Mouse (Mus musculus): ENCODE measurements at regions not wholly inside any gene's neighbourhood (a gene's known extent, or its start where the extent isn't known, plus 50 kb on each side); places are given as distances from the start of the nearest gene placed in this dataset.

GRCm38 (mm10) chr3:18653557-18653956 is 705.3 kb downstream of the Cypt12 start:
- ChIA-PET POLR2A (interaction anchor here (0.7 to 1.0 kb wide), 3 partner anchors 410 to 1103 kb away, joined by 3 to 4 read pairs (median 3); no protein-coding TSS in a partner anchor), CTCF (interaction anchor here (1.3 kb wide), 1 partner anchor 17 kb away, joined by 3 read pairs; no protein-coding TSS in a partner anchor)
- in situ Hi-C loops (cut with MboI; ENCODE audit: low pct_unique_long_range_greater_than_20kb) = no loop called here
- DNase-seq (ENCODE audit: low read depth, low spot score) (no peak), ATAC-seq (no peak)
- peaks cover 23% of the 10 kb centered on the region for H3K27me3 ChIP-seq
- no peak for TF ChIP-seq CTCF (IDR thresholded peaks at IDR 0.05)

GRCm38 (mm10) chr3:18665738-18666137 is 717.5 kb downstream of the Cypt12 start:
- CTCF ChIA-PET = interaction anchor here (1.2 to 1.4 kb wide), 2 partner anchors 9 to 41 kb away, joined by 4 read pairs; no protein-coding TSS in a partner anchor
- DNase-seq (ENCODE audit: low read depth, low spot score) = no peak
- H3K27me3 ChIP-seq = peaks cover 21% of the 10 kb centered on the region
- in situ Hi-C loops (cut with MboI; ENCODE audit: low pct_unique_long_range_greater_than_20kb) = no loop called here
- TF ChIP-seq CTCF (IDR thresholded peaks at IDR 0.05) = no peak
- POLR2A ChIA-PET = no interaction called here
- ATAC-seq = no peak

GRCm38 (mm10) chr3:18667726-18668125 is 719.5 kb downstream of the Cypt12 start:
- DNase-seq (ENCODE audit: low read depth, low spot score) (no peak), ATAC-seq (no peak)
- POLR2A ChIA-PET = no interaction called here
- CTCF ChIA-PET = no interaction called here
- TF ChIP-seq CTCF (IDR thresholded peaks at IDR 0.05) = no peak
- H3K27me3 ChIP-seq = peaks cover 26% of the 10 kb centered on the region
- in situ Hi-C loops (cut with MboI; ENCODE audit: low pct_unique_long_range_greater_than_20kb) = no loop called here

DNA sequence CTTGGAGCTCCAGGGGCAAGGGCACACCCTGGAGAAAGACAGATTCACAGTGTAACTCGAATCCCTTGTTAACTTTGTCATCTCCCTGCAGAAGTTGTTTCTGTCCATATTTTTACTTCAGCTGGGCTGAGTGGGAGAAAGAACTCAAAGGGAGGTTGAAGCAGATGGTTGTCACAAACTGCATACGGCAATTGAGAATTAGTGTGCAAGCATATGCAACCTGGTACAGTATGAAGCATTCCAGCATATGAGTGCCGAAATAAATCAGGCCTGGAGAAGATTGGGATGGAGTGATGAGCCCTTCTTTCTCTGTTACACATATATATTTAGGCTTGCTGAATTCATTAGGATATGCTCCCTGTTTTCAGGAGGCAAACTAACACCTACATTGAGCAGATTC is 720.7 kb downstream of the Cypt12 start:
- DNase-seq (ENCODE audit: low read depth, low spot score) (no peak), ATAC-seq (no peak)
- peaks cover 26% of the 10 kb centered on the region for H3K27me3 ChIP-seq
- ChIA-PET CTCF (no interaction called here), POLR2A (no interaction called here)
- no peak for TF ChIP-seq CTCF (IDR thresholded peaks at IDR 0.05)
- in situ Hi-C loops (cut with MboI; ENCODE audit: low pct_unique_long_range_greater_than_20kb) = no loop called here

DNA sequence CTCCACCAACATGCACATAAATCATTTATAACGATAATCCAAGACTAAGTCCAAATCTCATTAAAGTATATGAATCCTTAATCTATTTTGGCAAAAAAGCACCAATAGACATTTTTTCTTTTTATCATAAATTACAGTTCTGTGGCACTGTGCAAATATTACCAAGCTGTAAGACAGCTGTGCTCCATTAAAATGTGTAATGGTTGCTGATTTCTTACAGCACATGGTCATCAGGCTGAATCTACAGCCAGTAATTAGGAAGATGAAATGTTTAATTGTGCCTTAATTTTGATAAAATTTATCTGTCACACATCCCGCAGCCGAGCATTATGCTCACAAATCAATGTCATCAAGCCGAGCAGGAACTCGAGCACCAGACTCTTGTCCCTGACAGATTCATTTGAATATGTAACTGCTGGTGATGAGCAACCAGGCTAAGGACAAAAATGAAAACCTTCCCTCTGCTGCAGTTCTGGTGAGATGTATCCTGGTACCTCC is 722.0 kb downstream of the Cypt12 start:
- ChIA-PET CTCF (no interaction called here), POLR2A (no interaction called here)
- in situ Hi-C loops (cut with MboI; ENCODE audit: low pct_unique_long_range_greater_than_20kb) = no loop called here
- DNase-seq (ENCODE audit: low read depth, low spot score) (no peak), ATAC-seq (no peak)
- H3K27me3 ChIP-seq = peaks cover 17% of the 10 kb centered on the region
- TF ChIP-seq CTCF (IDR thresholded peaks at IDR 0.05) = no peak

GRCm38 (mm10) chr3:18671681-18672080 is 723.5 kb downstream of the Cypt12 start:
- peaks cover 11% of the 10 kb centered on the region for H3K27me3 ChIP-seq
- no peak for ATAC-seq
- no peak for TF ChIP-seq CTCF (IDR thresholded peaks at IDR 0.05)
- POLR2A ChIA-PET = no interaction called here
- CTCF ChIA-PET = interaction anchor here (1.0 kb wide), 1 partner anchor 19 kb away, joined by 3 read pairs; no protein-coding TSS in a partner anchor
- in situ Hi-C loops (cut with MboI; ENCODE audit: low pct_unique_long_range_greater_than_20kb) = no loop called here
- DNase-seq (ENCODE audit: low read depth, low spot score) = no peak

DNA sequence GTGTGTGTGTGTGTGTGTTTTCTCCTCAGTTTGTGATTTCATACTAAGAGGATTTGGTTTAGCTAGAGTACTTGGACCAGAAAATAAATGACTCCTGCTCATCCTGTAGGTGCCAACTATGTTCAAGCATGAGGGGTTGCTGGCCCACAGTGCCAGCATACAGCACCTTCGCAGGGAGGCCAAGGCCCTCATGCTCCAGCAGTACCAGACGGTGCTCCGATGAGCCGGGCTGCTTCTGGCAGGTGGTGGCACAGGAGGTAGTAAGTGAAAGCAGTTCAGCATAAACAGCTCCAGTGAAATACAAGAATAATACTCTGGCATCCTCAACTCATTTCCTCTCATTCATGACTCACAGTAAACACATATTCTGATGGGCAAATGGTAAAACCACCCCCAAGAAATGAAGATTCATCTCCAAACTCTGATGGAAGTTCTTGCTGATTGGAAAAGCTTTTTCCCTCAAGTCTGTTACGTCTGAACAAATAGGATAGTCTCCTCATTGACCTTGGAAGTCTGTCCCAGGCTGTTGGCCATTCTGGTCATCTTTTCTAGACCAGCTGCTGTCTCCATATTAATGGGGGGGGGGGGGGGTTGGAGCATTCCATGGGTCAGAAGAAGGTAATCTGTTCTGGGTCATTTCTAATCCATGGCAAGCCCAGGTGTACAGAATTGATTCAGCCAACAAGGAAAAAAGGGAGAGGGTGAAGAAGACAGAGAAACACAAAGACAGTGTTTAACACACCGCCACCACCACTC is 735.3 kb downstream of the Cypt12 start:
- DNase-seq (ENCODE audit: low read depth, low spot score) (no peak), ATAC-seq (no peak)
- TF ChIP-seq CTCF (IDR thresholded peaks at IDR 0.05) = no peak
- H3K27me3 ChIP-seq = peaks cover 22% of the 10 kb centered on the region
- in situ Hi-C loops (cut with MboI; ENCODE audit: low pct_unique_long_range_greater_than_20kb) = no loop called here
- CTCF ChIA-PET = interaction anchor here (1.3 kb wide), 1 partner anchor 19 kb away, joined by 3 read pairs; no protein-coding TSS in a partner anchor
- POLR2A ChIA-PET = no interaction called here

DNA sequence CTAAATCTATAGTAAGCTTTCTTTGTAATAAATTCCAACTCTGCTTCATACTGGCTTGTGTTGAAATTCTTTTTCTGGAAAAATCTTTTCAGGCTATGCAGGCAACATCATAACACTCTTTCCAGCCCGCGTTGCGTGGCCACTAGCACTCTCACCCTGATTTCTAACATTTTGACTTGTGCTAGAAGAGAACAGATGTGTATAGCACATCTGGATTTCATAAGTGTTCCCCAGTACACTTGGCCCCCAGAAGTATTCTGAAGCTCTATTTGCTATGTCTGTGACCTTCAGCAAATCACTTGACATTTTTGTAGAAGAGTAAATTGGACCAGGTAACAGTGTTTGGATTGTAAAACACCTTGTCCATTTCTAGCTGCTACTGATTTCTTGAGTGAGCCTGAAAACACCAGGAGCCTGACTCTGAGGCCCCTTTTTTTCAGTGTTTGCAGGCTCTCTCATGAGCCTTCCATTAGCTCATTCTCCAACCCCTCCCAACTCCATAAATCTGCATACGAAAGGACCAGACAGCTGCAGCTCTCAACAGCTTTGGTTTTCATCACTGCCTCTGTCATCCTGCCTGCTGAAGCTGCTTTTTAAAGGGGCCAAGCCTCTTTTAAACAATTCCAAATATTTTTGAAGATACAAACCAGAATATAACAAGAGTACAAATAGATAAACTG is 747.0 kb downstream of the Cypt12 start:
- CTCF ChIA-PET = interaction anchor here (0.9 kb wide), 1 partner anchor 15 kb away, joined by 4 read pairs; no protein-coding TSS in a partner anchor
- no peak for TF ChIP-seq CTCF (IDR thresholded peaks at IDR 0.05)
- ATAC-seq = no peak
- peaks cover 23% of the 10 kb centered on the region for H3K27me3 ChIP-seq
- in situ Hi-C loops (cut with MboI; ENCODE audit: low pct_unique_long_range_greater_than_20kb) = no loop called here
- DNase-seq (ENCODE audit: low read depth, low spot score) = no peak
- POLR2A ChIA-PET = no interaction called here

- no peak for DNase-seq (ENCODE audit: low read depth, low spot score)
- no peak for ATAC-seq
- H3K27me3 ChIP-seq = peaks cover 22% of the 10 kb centered on the region
- in situ Hi-C loops (cut with MboI; ENCODE audit: low pct_unique_long_range_greater_than_20kb) = no loop called here
- POLR2A ChIA-PET = no interaction called here
- CTCF ChIA-PET = no interaction called here
- no peak for TF ChIP-seq CTCF (IDR thresholded peaks at IDR 0.05)
These were observed 748.9 kb downstream of the Cypt12 start for GRCm38 (mm10) chr3:18696981-18697660.

GRCm38 (mm10) chr3:18698106-18698505 is 749.9 kb downstream of the Cypt12 start:
- CTCF ChIA-PET = interaction anchor here (0.7 kb wide), 1 partner anchor 17 kb away, joined by 4 read pairs; no protein-coding TSS in a partner anchor
- peaks cover 17% of the 10 kb centered on the region for H3K27me3 ChIP-seq
- in situ Hi-C loops (cut with MboI; ENCODE audit: low pct_unique_long_range_greater_than_20kb) = no loop called here
- ATAC-seq (no peak), DNase-seq (ENCODE audit: low read depth, low spot score) (no peak)
- TF ChIP-seq CTCF (IDR thresholded peaks at IDR 0.05) = no peak
- POLR2A ChIA-PET = no interaction called here
